Mouse (Mus musculus): ENCODE data around the gene Kcnt2. TPM values are rescaled to one million over a fixed set of nuclear protein-coding genes. Genes with fewer than 3 reads are reported as not detected.
A peak's percentile ranks its signal among the peaks of the same experiment; 100 is the strongest.

Gene Kcnt2
- polyA plus RNA-seq, 1 experiment from 2014 or later = 1.6 TPM

- no peak overlapping the region for H3K4me2 ChIP-seq (replicated peaks)
- no peaks in the 10 kb centered on the region for H3K27me3 ChIP-seq
- ATAC-seq = no peak
- no peaks in the 10 kb centered on the region for H3K9me3 ChIP-seq
- H3K4me3 ChIP-seq (replicated peaks) = no peak overlapping the region
- no peak overlapping the region for H3K27ac ChIP-seq
- H3K9ac ChIP-seq (replicated peaks) = no peak overlapping the region
- no peaks in the 10 kb centered on the region for H3K36me3 ChIP-seq
- H3K4me1 ChIP-seq (replicated peaks) = peaks cover 4% of the 10 kb centered on the region; the same call in 1 of the 2 replicates
- 43% methylated on average over 2 of the region's 2 CpGs for WGBS
Observed at GRCm38 (mm10) chr1:140379526-140379925, 133.6 kb downstream of the Kcnt2 start.

- Histone ChIP-seq H3K9me3 (no peaks in the 10 kb centered on the region), H3K27me3 (no peaks in the 10 kb centered on the region), H3K4me1 (replicated peaks) (peaks cover 4% of the 10 kb centered on the region; the same call in 1 of the 2 replicates), H3K27ac (no peak overlapping the region), H3K36me3 (no peaks in the 10 kb centered on the region), H3K4me3 (replicated peaks) (no peak overlapping the region), H3K9ac (replicated peaks) (no peak overlapping the region), H3K4me2 (replicated peaks) (no peak overlapping the region)
- no peak for ATAC-seq
- 93% methylated on average over 3 of the region's 3 CpGs for WGBS
Observed at GRCm38 (mm10) chr1:140381093-140381492, 135.1 kb downstream of the Kcnt2 start.

DNA sequence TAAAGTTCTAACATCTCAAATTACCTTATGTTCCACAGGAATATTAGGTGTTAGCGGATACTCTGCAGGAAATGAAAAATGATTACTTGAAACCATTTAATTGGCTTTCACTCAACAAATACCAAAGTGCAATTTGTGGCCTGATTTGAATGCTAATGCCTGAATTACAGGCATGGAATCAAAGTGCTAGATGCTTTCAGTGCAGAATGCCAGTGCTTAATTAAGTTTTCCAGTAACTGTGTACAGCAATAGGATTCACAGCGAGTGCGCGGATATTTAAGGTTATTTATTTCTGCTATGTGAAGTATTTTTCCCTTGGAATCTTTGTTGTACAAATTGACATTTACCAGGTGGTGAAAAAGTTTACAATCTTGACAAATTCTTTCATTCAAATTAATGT is 144.3 kb downstream of the Kcnt2 start:
- no peaks in the 10 kb centered on the region for H3K4me1 ChIP-seq (replicated peaks)
- no peak overlapping the region for H3K4me3 ChIP-seq (replicated peaks)
- no peaks in the 10 kb centered on the region for H3K36me3 ChIP-seq
- H3K27ac ChIP-seq = no peak overlapping the region
- WGBS = 79% methylated on average over 4 of the region's 4 CpGs
- H3K4me2 ChIP-seq (replicated peaks) = no peak overlapping the region
- no peak for ATAC-seq
- no peak overlapping the region for H3K9ac ChIP-seq (replicated peaks)
- no peaks in the 10 kb centered on the region for H3K9me3 ChIP-seq
- no peaks in the 10 kb centered on the region for H3K27me3 ChIP-seq

DNA sequence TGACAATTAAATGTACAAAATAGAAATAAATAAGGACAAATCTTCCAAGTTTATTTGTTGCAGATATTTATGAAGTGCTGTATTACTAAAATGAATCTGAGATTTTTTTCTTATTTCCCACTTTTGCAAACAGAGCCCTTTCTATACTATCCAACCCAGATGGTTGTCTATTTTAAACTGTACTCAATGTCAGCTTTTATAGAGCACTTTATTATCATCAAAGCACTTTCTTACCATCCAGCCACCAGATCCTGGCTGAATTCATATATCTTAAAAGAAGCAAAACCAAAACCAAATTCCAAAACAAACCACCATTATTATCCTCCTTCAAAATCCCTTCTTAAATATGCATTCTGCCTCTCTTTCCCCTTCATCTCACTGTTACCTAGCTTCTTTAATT is 151.8 kb downstream of the Kcnt2 start:
- no peak for ATAC-seq
- no peak overlapping the region for H3K4me3 ChIP-seq (replicated peaks)
- H3K9me3 ChIP-seq = no peaks in the 10 kb centered on the region
- H3K9ac ChIP-seq (replicated peaks) = no peak overlapping the region
- no peak overlapping the region for H3K4me2 ChIP-seq (replicated peaks)
- H3K27ac ChIP-seq = no peak overlapping the region
- no peaks in the 10 kb centered on the region for H3K36me3 ChIP-seq
- no peaks in the 10 kb centered on the region for H3K4me1 ChIP-seq (replicated peaks)
- no peaks in the 10 kb centered on the region for H3K27me3 ChIP-seq

GRCm38 (mm10) chr1:140406631-140407288 is 160.8 kb downstream of the Kcnt2 start:
- Histone ChIP-seq H3K4me2 (replicated peaks) (no peak overlapping the region), H3K4me3 (replicated peaks) (no peak overlapping the region), H3K27me3 (no peaks in the 10 kb centered on the region), H3K27ac (no peak overlapping the region), H3K9ac (replicated peaks) (no peak overlapping the region), H3K36me3 (no peaks in the 10 kb centered on the region), H3K9me3 (no peaks in the 10 kb centered on the region), H3K4me1 (replicated peaks) (no peaks in the 10 kb centered on the region)
- WGBS = 91% methylated on average over 4 of the region's 4 CpGs
- no peak for ATAC-seq

- H3K27me3 ChIP-seq = no peaks in the 10 kb centered on the region
- H3K4me2 ChIP-seq (replicated peaks) = no peak overlapping the region
- WGBS = 76% methylated on average over 1 of the region's 1 CpGs
- no peak overlapping the region for H3K9ac ChIP-seq (replicated peaks)
- H3K4me3 ChIP-seq (replicated peaks) = no peak overlapping the region
- H3K27ac ChIP-seq = no peak overlapping the region
- H3K4me1 ChIP-seq (replicated peaks) = no peaks in the 10 kb centered on the region
- no peaks in the 10 kb centered on the region for H3K36me3 ChIP-seq
- H3K9me3 ChIP-seq = no peaks in the 10 kb centered on the region
- ATAC-seq = no peak
Observed at GRCm38 (mm10) chr1:140415761-140416160, 169.8 kb downstream of the Kcnt2 start.

DNA sequence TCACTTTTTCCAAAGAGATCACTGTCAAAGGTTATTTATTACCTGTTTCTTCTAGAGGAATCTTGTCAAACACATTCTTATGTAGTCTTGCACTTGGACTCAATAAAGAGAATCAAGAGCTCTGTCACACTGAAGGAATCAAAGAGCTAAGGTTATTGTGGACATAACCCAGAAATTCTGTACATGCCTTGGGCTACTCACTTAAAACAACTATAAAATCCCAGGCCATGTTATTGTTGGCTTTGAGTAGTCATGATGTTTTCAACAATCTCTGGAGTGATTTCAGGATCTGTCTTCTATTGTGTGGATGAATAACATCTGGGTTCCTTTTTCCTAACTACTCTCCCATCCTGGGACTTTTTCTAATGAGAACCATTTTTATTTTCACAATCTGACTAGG is 177.0 kb downstream of the Kcnt2 start:
- H3K36me3 ChIP-seq = no peaks in the 10 kb centered on the region
- H3K9me3 ChIP-seq = no peaks in the 10 kb centered on the region
- H3K27me3 ChIP-seq = no peaks in the 10 kb centered on the region
- no peak overlapping the region for H3K27ac ChIP-seq
- no peak overlapping the region for H3K9ac ChIP-seq (replicated peaks)
- no peak overlapping the region for H3K4me2 ChIP-seq (replicated peaks)
- H3K4me3 ChIP-seq (replicated peaks) = no peak overlapping the region
- no peak for ATAC-seq
- no peaks in the 10 kb centered on the region for H3K4me1 ChIP-seq (replicated peaks)

- ATAC-seq = no peak
- Histone ChIP-seq H3K27ac (no peak overlapping the region), H3K27me3 (no peaks in the 10 kb centered on the region), H3K36me3 (no peaks in the 10 kb centered on the region), H3K4me2 (replicated peaks) (no peak overlapping the region), H3K4me1 (replicated peaks) (no peaks in the 10 kb centered on the region), H3K4me3 (replicated peaks) (no peak overlapping the region), H3K9me3 (no peaks in the 10 kb centered on the region), H3K9ac (replicated peaks) (no peak overlapping the region)
- whole genome bisulfite sequencing = 26% methylated on average over 2 of the region's 2 CpGs
Observed at GRCm38 (mm10) chr1:140429284-140429850, 183.4 kb downstream of the Kcnt2 start.

DNA sequence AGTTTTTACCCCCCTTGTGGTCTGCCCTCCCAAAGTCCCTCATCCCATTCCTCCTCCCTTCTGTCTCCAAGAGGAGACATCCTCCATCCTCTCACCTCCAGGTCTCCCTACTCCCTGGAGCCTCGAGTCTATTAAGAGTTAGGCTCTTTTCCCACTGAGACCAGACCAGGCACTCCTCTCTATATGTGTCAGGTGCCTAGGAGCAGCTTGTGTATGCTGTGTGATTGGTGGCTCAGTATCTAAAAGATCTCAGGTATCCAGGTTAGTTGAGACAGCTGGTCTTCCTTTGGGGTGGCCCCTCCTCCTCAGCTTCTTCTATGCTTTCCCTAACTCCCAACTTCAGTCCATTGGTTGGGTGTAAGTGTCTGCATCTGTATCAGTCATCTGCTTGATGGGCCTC is 186.1 kb downstream of the Kcnt2 start:
- Histone ChIP-seq H3K9me3 (no peaks in the 10 kb centered on the region), H3K27me3 (no peaks in the 10 kb centered on the region), H3K4me2 (replicated peaks) (no peak overlapping the region), H3K36me3 (no peaks in the 10 kb centered on the region), H3K9ac (replicated peaks) (no peak overlapping the region), H3K27ac (no peak overlapping the region), H3K4me3 (replicated peaks) (no peak overlapping the region), H3K4me1 (replicated peaks) (no peaks in the 10 kb centered on the region)
- 0 out of 2 replicates have a peak, but pooled peaks have one; percentile 53 for ATAC-seq
- 83% methylated on average over 1 of the region's 1 CpGs for WGBS

- Histone ChIP-seq H3K27me3 (no peaks in the 10 kb centered on the region), H3K4me2 (replicated peaks) (no peak overlapping the region), H3K9ac (replicated peaks) (no peak overlapping the region), H3K27ac (no peak overlapping the region), H3K9me3 (no peaks in the 10 kb centered on the region), H3K36me3 (no peaks in the 10 kb centered on the region), H3K4me1 (replicated peaks) (no peaks in the 10 kb centered on the region), H3K4me3 (replicated peaks) (no peak overlapping the region)
- 84% methylated on average over 2 of the region's 2 CpGs for WGBS
- no peak for ATAC-seq
Observed at GRCm38 (mm10) chr1:140434791-140435190, 188.8 kb downstream of the Kcnt2 start.

GRCm38 (mm10) chr1:140438176-140438575 is 192.2 kb downstream of the Kcnt2 start:
- no peak for ATAC-seq
- Histone ChIP-seq H3K27ac (no peak overlapping the region), H3K4me1 (replicated peaks) (no peaks in the 10 kb centered on the region), H3K9ac (replicated peaks) (no peak overlapping the region), H3K9me3 (no peaks in the 10 kb centered on the region), H3K36me3 (no peaks in the 10 kb centered on the region), H3K4me3 (replicated peaks) (no peak overlapping the region), H3K4me2 (replicated peaks) (no peak overlapping the region), H3K27me3 (no peaks in the 10 kb centered on the region)
- whole genome bisulfite sequencing = 83% methylated on average over 5 of the region's 5 CpGs

DNA sequence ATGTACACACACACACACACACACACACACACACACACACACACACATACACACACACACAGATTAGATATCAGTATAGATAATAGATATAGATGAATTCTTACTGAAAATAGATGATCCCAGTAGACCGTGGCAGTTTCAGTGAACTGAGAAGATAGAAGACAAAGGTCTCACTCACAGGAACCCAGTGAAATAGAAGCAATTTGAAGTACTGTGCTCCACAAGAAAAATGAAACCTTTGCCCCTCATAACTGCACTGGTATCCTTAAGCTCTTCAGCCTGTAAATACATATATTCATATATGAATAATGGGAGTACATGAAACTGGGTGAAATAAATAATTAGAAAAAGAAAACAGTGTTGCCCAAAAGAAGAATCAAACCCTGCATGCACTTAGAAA is 197.9 kb downstream of the Kcnt2 start:
- H3K27ac ChIP-seq = no peak overlapping the region
- H3K9ac ChIP-seq (replicated peaks) = no peak overlapping the region
- no peaks in the 10 kb centered on the region for H3K27me3 ChIP-seq
- ATAC-seq = no peak
- H3K36me3 ChIP-seq = no peaks in the 10 kb centered on the region
- H3K9me3 ChIP-seq = no peaks in the 10 kb centered on the region
- H3K4me1 ChIP-seq (replicated peaks) = no peaks in the 10 kb centered on the region
- WGBS = 81% methylated on average over 1 of the region's 1 CpGs
- no peak overlapping the region for H3K4me3 ChIP-seq (replicated peaks)
- H3K4me2 ChIP-seq (replicated peaks) = no peak overlapping the region

- Histone ChIP-seq H3K36me3 (no peaks in the 10 kb centered on the region), H3K4me1 (replicated peaks) (no peaks in the 10 kb centered on the region), H3K4me3 (replicated peaks) (no peak overlapping the region), H3K9me3 (no peaks in the 10 kb centered on the region), H3K9ac (replicated peaks) (no peak overlapping the region), H3K27me3 (no peaks in the 10 kb centered on the region), H3K4me2 (replicated peaks) (no peak overlapping the region), H3K27ac (no peak overlapping the region)
- WGBS = 84% methylated on average over 5 of the region's 5 CpGs
- ATAC-seq = no peak
Observed at GRCm38 (mm10) chr1:140444394-140444793, 198.4 kb downstream of the Kcnt2 start.

Measured in midbrain, embryonic 13.5 days (tissue).